Comparison of ENCODE assay signal across 18 mouse cellular contexts in genomic region chr3:138311015-138311414, GRCm38 (mm10). TPM values are rescaled to one million over a fixed set of nuclear protein-coding genes. Genes with fewer than 3 reads are reported as not detected.
DNase-seq lines count a peak whose midpoint lies in the region; ATAC-seq and TF ChIP-seq lines count a peak whose summit lies in the region.
"Had no signal": no experiment of that assay in that cellular context is flagged by ENCODE, and none has a peak within 500 bp of the region (broad histone marks: within the 10 kb centered on the region; RNA-seq: fewer than 3 reads in every experiment).

No protein-coding gene starts in this region.

- H3K4me2 ChIP-seq in lung, embryonic 14.5 days, result no peak overlapping the region
- H3K4me2 ChIP-seq: heart, embryonic 11.5 days had no signal

- no peak overlapping the region for H3K27ac ChIP-seq in lung, embryonic 14.5 days (ENCODE audit: low read depth)
- H3K27ac ChIP-seq: hindbrain, embryonic 10.5 days had no signal

- no peak overlapping the region for H3K9ac ChIP-seq in lung, embryonic 14.5 days

- intact Hi-C loops in left cerebral cortex, postnatal 14 days (cut with DNase I), result no loop called here

- 89% methylated on average over 6 of the region's 6 CpGs for WGBS in lung, embryonic 14.5 days

- no peaks in the 10 kb centered on the region for H3K27me3 ChIP-seq in lung, embryonic 14.5 days (ENCODE audit: insufficient read depth, low read length)

- peak; percentile 13 for DNase-seq in kidney, adult 18-20 months
- no peak for DNase-seq in kidney, postnatal 14 days
- DNase-seq in lung, embryonic 14.5 days, result no peak
- DNase-seq in lung, postnatal 10 days, result no peak
- peak; percentile 41 for DNase-seq in NIH3T3 (ENCODE audit: low read depth)
- DNase-seq in induced T-regulatory cell, adult 2 months (ENCODE audit: low read depth), result peak; percentile 40
- no peak for DNase-seq in left cerebral cortex, postnatal 14 days (ENCODE audit: low spot score in 2 of 2)
- no peak for DNase-seq in urinary bladder, adult 18-20 months (ENCODE audit: low spot score in 2 of 2)
- DNase-seq: cerebellum, adult 9-10 months; gastrocnemius, postnatal 25 days; layer of hippocampus, adult 9-11 months; lung, adult 18-20 months; right cerebral cortex, postnatal 4 days; thymus, postnatal 36 days had no signal

- ATAC-seq in lung, embryonic 14.5 days (ENCODE audit: insufficient read depth), result no peak

- H3K9me3 ChIP-seq in lung, embryonic 14.5 days (ENCODE audit: low read depth, low read length), result no peaks in the 10 kb centered on the region
- H3K9me3 ChIP-seq: hindbrain, embryonic 10.5 days had no signal

- peak; percentile 52; the same call in 1 of the 2 replicates for TF ChIP-seq CTCF in lung, embryonic 14.5 days (IDR thresholded peaks at IDR 0.05; ENCODE audit: low read depth)

- no peak overlapping the region for H3K4me3 ChIP-seq in lung, embryonic 14.5 days (ENCODE audit: low read depth, low read length)
- H3K4me3 ChIP-seq: hindbrain, embryonic 10.5 days had no signal

- H3K36me3 ChIP-seq in lung, embryonic 14.5 days (ENCODE audit: insufficient read depth), result no peaks in the 10 kb centered on the region
- H3K36me3 ChIP-seq: hindbrain, embryonic 10.5 days had no signal

- H3K4me1 ChIP-seq in lung, embryonic 14.5 days (ENCODE audit: insufficient read depth), result peaks cover 5% of the 10 kb centered on the region; the same call in 1 of the 2 replicates

RNA-seq across cellular contexts. Expression of gene Adh6a, which starts 2.1 kb away (rescaled TPM):
- polyA plus RNA-seq in lung, embryonic 14.5 days (2014; fragmentation: Nextera tagmentation; extraction: Ambion mirVana), result 0.14 and 0.62 TPM in 2 replicates
- not detected for total RNA-seq in left cerebral cortex, postnatal 14 days (2021)
- total RNA-seq: ES-E14; gastrocnemius, postnatal 25 days; left cerebral cortex, postnatal 25 days had no signal
- polyA plus RNA-seq: heart, embryonic 11.5 days; hindbrain, embryonic 10.5 days had no signal

RNA-seq across cellular contexts. Expression of gene Adh6b, which starts 30.6 kb away (rescaled TPM):
- polyA plus RNA-seq in lung, embryonic 14.5 days (2014; fragmentation: Nextera tagmentation; extraction: Ambion mirVana), result 0.30 TPM in 1 of 2 replicates, not detected in the other
- under 1 TPM in 1 of 2 experiments, not detected in 1; 0.25 TPM for total RNA-seq in left cerebral cortex, postnatal 14 days (2021)
- total RNA-seq: ES-E14; gastrocnemius, postnatal 25 days; left cerebral cortex, postnatal 25 days had no signal

RNA-seq across cellular contexts. Expression of gene Adh1, which starts 50.2 kb away (rescaled TPM):
- 883 and 968 TPM in 2 replicates for polyA plus RNA-seq in lung, embryonic 14.5 days (2014; fragmentation: Nextera tagmentation; extraction: Ambion mirVana)
- total RNA-seq in left cerebral cortex, postnatal 14 days (2021), result under 1 TPM; 0.64 to 0.89 TPM

Comparison
In these comparisons a context has a peak if more than half of its experiments do, and no peak if none do; other contexts are left out.
1. DNase-seq: peak in kidney, adult 18-20 months (single experiment), NIH3T3 (single experiment) and induced T-regulatory cell, adult 2 months (single experiment); none in kidney, postnatal 14 days (single experiment), lung, embryonic 14.5 days (single experiment), lung, postnatal 10 days (single experiment), left cerebral cortex, postnatal 14 days (0 of 2) and urinary bladder, adult 18-20 months (0 of 2).